12 mouse cellular contexts compared by ENCODE assay signal in genomic region chr1:171375646-171376097, GRCm38 (mm10). TPM values are rescaled to one million over a fixed set of nuclear protein-coding genes. Genes with fewer than 3 reads are reported as not detected.
A peak's percentile ranks its signal among the peaks of the same experiment; 100 is the strongest.
DNase-seq lines count a peak whose midpoint lies in the region; ATAC-seq and TF ChIP-seq lines count a peak whose summit lies in the region.
"Had no signal": no experiment of that assay in that cellular context is flagged by ENCODE, and none has a peak within 500 bp of the region (broad histone marks: within the 10 kb centered on the region; RNA-seq: fewer than 3 reads in every experiment).

No protein-coding gene starts in this region.

- no peak overlapping the region for H3K27ac ChIP-seq in hindbrain, embryonic 12.5 days
- H3K27ac ChIP-seq in hindbrain, postnatal 0 days, result no peak overlapping the region
- H3K27ac ChIP-seq in liver, embryonic 14.5 days, result no peak overlapping the region
- H3K27ac ChIP-seq in stomach, embryonic 14.5 days (ENCODE audit: low read length), result peak overlapping the region; percentile 10; the same call in 1 of the 2 replicates
- H3K27ac ChIP-seq: midbrain, embryonic 12.5 days had no signal

- H3K27me3 ChIP-seq in hindbrain, embryonic 12.5 days, result peaks cover 18% of the 10 kb centered on the region
- H3K27me3 ChIP-seq in hindbrain, postnatal 0 days (ENCODE audit: insufficient read depth, low read length), result no peaks in the 10 kb centered on the region
- H3K27me3 ChIP-seq in liver, embryonic 14.5 days (ENCODE audit: control insufficient read depth, insufficient read depth, low read length), result peaks cover 14% of the 10 kb centered on the region; the same call in 1 of the 2 replicates
- no peaks in the 10 kb centered on the region for H3K27me3 ChIP-seq in stomach, embryonic 14.5 days (ENCODE audit: control insufficient read depth, insufficient read depth, low read length)

- ATAC-seq in hindbrain, embryonic 12.5 days (ENCODE audit: low FRiP score), result no peak
- ATAC-seq in hindbrain, postnatal 0 days, result no peak
- ATAC-seq in liver, embryonic 14.5 days (ENCODE audit: insufficient read depth), result peak; percentile 25; the same call in 1 of the 2 replicates
- peak; percentile 87 for ATAC-seq in stomach, embryonic 14.5 days (ENCODE audit: insufficient number of reproducible peaks, insufficient read depth, low FRiP score, low read depth)
- ATAC-seq: forebrain, postnatal 0 days had no signal

- peaks cover 5% of the 10 kb centered on the region; the same call in 1 of the 2 replicates for H3K4me1 ChIP-seq in hindbrain, embryonic 12.5 days
- H3K4me1 ChIP-seq in hindbrain, postnatal 0 days (ENCODE audit: insufficient read depth, low read length), result peaks cover 7% of the 10 kb centered on the region; the same call in 1 of the 2 replicates
- no peaks in the 10 kb centered on the region for H3K4me1 ChIP-seq in liver, embryonic 14.5 days (replicated peaks; ENCODE audit: control insufficient read depth in 2 of 2, insufficient read depth in 2 of 2, low read length in 1 of 2)
- H3K4me1 ChIP-seq in stomach, embryonic 14.5 days (ENCODE audit: control insufficient read depth, insufficient read depth, low read length), result peaks cover 20% of the 10 kb centered on the region; the same call in 1 of the 2 replicates

- TF ChIP-seq CTCF in hindbrain, postnatal 0 days (IDR thresholded peaks at IDR 0.05; ENCODE audit: low read depth), result no peak
- TF ChIP-seq CTCF in liver, embryonic 14.5 days (IDR thresholded peaks at IDR 0.05; ENCODE audit: low read depth), result no peak

- no peak for TF ChIP-seq EP300 in liver, embryonic 14.5 days (IDR thresholded peaks at IDR 0.05; ENCODE audit: low read depth)

- H3K9me3 ChIP-seq in hindbrain, embryonic 12.5 days (replicated peaks), result no peaks in the 10 kb centered on the region
- H3K9me3 ChIP-seq in hindbrain, postnatal 0 days (ENCODE audit: low read length), result no peaks in the 10 kb centered on the region
- no peaks in the 10 kb centered on the region for H3K9me3 ChIP-seq in liver, embryonic 14.5 days (ENCODE audit: control insufficient read depth, low read length)
- H3K9me3 ChIP-seq in stomach, embryonic 14.5 days (ENCODE audit: control insufficient read depth, low read depth, low read length), result no peaks in the 10 kb centered on the region
- H3K9me3 ChIP-seq: midbrain, embryonic 12.5 days had no signal

- no peak overlapping the region for H3K4me2 ChIP-seq in hindbrain, embryonic 12.5 days (replicated peaks)
- no peak overlapping the region for H3K4me2 ChIP-seq in hindbrain, postnatal 0 days (ENCODE audit: low read depth, low read length)
- H3K4me2 ChIP-seq in liver, embryonic 14.5 days (ENCODE audit: low read depth), result no peak overlapping the region
- peak overlapping the region; percentile 0; the same call in 1 of the 2 replicates for H3K4me2 ChIP-seq in stomach, embryonic 14.5 days (replicated peaks; ENCODE audit: low read depth, low read length)
- H3K4me2 ChIP-seq: midbrain, embryonic 12.5 days had no signal

- WGBS in hindbrain, embryonic 12.5 days, result 56% methylated on average over 9 of the region's 9 CpGs
- 59% methylated on average over 9 of the region's 9 CpGs for WGBS in hindbrain, postnatal 0 days
- WGBS in liver, embryonic 14.5 days (ENCODE audit: insufficient replicate concordance), result 47% methylated on average over 9 of the region's 9 CpGs
- 45% methylated on average over 9 of the region's 9 CpGs for WGBS in stomach, embryonic 14.5 days

- H3K4me3 ChIP-seq in hindbrain, embryonic 12.5 days, result no peak overlapping the region
- H3K4me3 ChIP-seq in hindbrain, postnatal 0 days (ENCODE audit: low read length), result no peak overlapping the region
- H3K4me3 ChIP-seq in liver, embryonic 14.5 days (ENCODE audit: insufficient read depth in 1 of 2, low read depth in 2 of 2, low read length in 2 of 2), result no peak overlapping the region
- H3K4me3 ChIP-seq in stomach, embryonic 14.5 days (ENCODE audit: low read depth, low read length), result no peak overlapping the region
- H3K4me3 ChIP-seq: midbrain, embryonic 12.5 days had no signal

- H3K9ac ChIP-seq in hindbrain, embryonic 12.5 days, result 0 out of 2 replicates have a peak overlapping the region, but pooled peaks have one; percentile 3
- H3K9ac ChIP-seq in hindbrain, postnatal 0 days (replicated peaks; ENCODE audit: low read length), result no peak overlapping the region
- H3K9ac ChIP-seq in liver, embryonic 14.5 days (replicated peaks), result no peak overlapping the region
- no peak overlapping the region for H3K9ac ChIP-seq in stomach, embryonic 14.5 days (replicated peaks; ENCODE audit: low read depth, low read length)
- H3K9ac ChIP-seq: forebrain, postnatal 0 days; midbrain, embryonic 12.5 days had no signal

- DNase-seq in hindbrain, postnatal 0 days (ENCODE audit: low spot score), result no peak
- DNase-seq in MN1 (ENCODE audit: low spot score), result peak; percentile 84
- no peak for DNase-seq in liver, embryonic 14.5 days (ENCODE audit: low read depth in 3 of 3, low spot score in 3 of 3)
- DNase-seq in cerebellum, adult 18-20 months, result no peak
- no peak for DNase-seq in cerebellum, postnatal 25 days
- DNase-seq in embryo, embryonic 10.5 days (ENCODE audit: low spot score), result no peak
- DNase-seq: adrenal gland, adult 2 months; forebrain, postnatal 0 days; heart, postnatal 14 days had no signal

- H3K36me3 ChIP-seq in hindbrain, embryonic 12.5 days, result no peaks in the 10 kb centered on the region
- H3K36me3 ChIP-seq in hindbrain, postnatal 0 days (ENCODE audit: insufficient read depth, low read length), result no peaks in the 10 kb centered on the region
- no peaks in the 10 kb centered on the region for H3K36me3 ChIP-seq in liver, embryonic 14.5 days (replicated peaks; ENCODE audit: control insufficient read depth, insufficient read depth, low read depth)
- no peaks in the 10 kb centered on the region for H3K36me3 ChIP-seq in stomach, embryonic 14.5 days (ENCODE audit: control insufficient read depth, insufficient read depth, low read length)
- H3K36me3 ChIP-seq: midbrain, embryonic 12.5 days had no signal

RNA-seq across cellular contexts. Expression of gene Nectin4, which starts 5.8 kb away (rescaled TPM):
- 1.6 and 1.7 TPM in 2 replicates for polyA plus RNA-seq in hindbrain, embryonic 12.5 days (2016; fragmentation: Nextera tagmentation; extraction: Ambion mirVana)
- total RNA-seq in hindbrain, postnatal 0 days (2014; rRNA removed), result 2.8 and 5.0 TPM in 2 replicates
- 3.8 and 4.9 TPM in 2 replicates for polyA plus RNA-seq in hindbrain, postnatal 0 days (2015; fragmentation: Nextera tagmentation; extraction: Ambion mirVana)
- 0.09 and 0.12 TPM in 2 replicates for polyA plus RNA-seq in liver, embryonic 14.5 days (2012; rRNA removed)
- polyA plus RNA-seq in liver, embryonic 14.5 days (2014; fragmentation: Nextera tagmentation; extraction: Ambion mirVana), result 0.04 and 0.06 TPM in 2 replicates
- 10.7 and 13.7 TPM in 2 replicates for polyA plus RNA-seq in stomach, embryonic 14.5 days (2014; fragmentation: Nextera tagmentation; extraction: Ambion mirVana)

RNA-seq across cellular contexts. Expression of gene Arhgap30, which starts 13.1 kb away (rescaled TPM):
- polyA plus RNA-seq in hindbrain, embryonic 12.5 days (2016; fragmentation: Nextera tagmentation; extraction: Ambion mirVana), result 0.83 and 0.98 TPM in 2 replicates
- 0.52 and 1.3 TPM in 2 replicates for total RNA-seq in hindbrain, postnatal 0 days (2014; rRNA removed)
- polyA plus RNA-seq in hindbrain, postnatal 0 days (2015; fragmentation: Nextera tagmentation; extraction: Ambion mirVana), result 0.77 and 0.84 TPM in 2 replicates
- 2.2 and 3.0 TPM in 2 replicates for polyA plus RNA-seq in liver, embryonic 14.5 days (2012; rRNA removed)
- polyA plus RNA-seq in liver, embryonic 14.5 days (2014; fragmentation: Nextera tagmentation; extraction: Ambion mirVana), result 1.8 and 1.9 TPM in 2 replicates
- polyA plus RNA-seq in stomach, embryonic 14.5 days (2014; fragmentation: Nextera tagmentation; extraction: Ambion mirVana), result 0.67 and 1.3 TPM in 2 replicates

RNA-seq across cellular contexts. Expression of gene Klhdc9, which starts 15.1 kb away (rescaled TPM):
- polyA plus RNA-seq in hindbrain, embryonic 12.5 days (2016; fragmentation: Nextera tagmentation; extraction: Ambion mirVana), result 2.0 and 3.6 TPM in 2 replicates
- total RNA-seq in hindbrain, postnatal 0 days (2014; rRNA removed), result 4.3 and 5.1 TPM in 2 replicates
- polyA plus RNA-seq in hindbrain, postnatal 0 days (2015; fragmentation: Nextera tagmentation; extraction: Ambion mirVana), result 5.3 and 7.8 TPM in 2 replicates
- polyA plus RNA-seq in liver, embryonic 14.5 days (2012; rRNA removed), result 0.27 and 0.39 TPM in 2 replicates
- 0.49 and 0.70 TPM in 2 replicates for polyA plus RNA-seq in liver, embryonic 14.5 days (2014; fragmentation: Nextera tagmentation; extraction: Ambion mirVana)
- 1.5 and 1.6 TPM in 2 replicates for polyA plus RNA-seq in stomach, embryonic 14.5 days (2014; fragmentation: Nextera tagmentation; extraction: Ambion mirVana)

RNA-seq across cellular contexts. Expression of gene Pfdn2, which starts 30.2 kb away (rescaled TPM):
- polyA plus RNA-seq in hindbrain, embryonic 12.5 days (2016; fragmentation: Nextera tagmentation; extraction: Ambion mirVana), result 134 and 149 TPM in 2 replicates
- 11.9 and 13.1 TPM in 2 replicates for total RNA-seq in hindbrain, postnatal 0 days (2014; rRNA removed)
- 136 and 140 TPM in 2 replicates for polyA plus RNA-seq in hindbrain, postnatal 0 days (2015; fragmentation: Nextera tagmentation; extraction: Ambion mirVana)
- polyA plus RNA-seq in liver, embryonic 14.5 days (2012; rRNA removed), result 7.9 and 36.2 TPM in 2 replicates
- polyA plus RNA-seq in liver, embryonic 14.5 days (2014; fragmentation: Nextera tagmentation; extraction: Ambion mirVana), result 19.9 and 20.7 TPM in 2 replicates
- polyA plus RNA-seq in stomach, embryonic 14.5 days (2014; fragmentation: Nextera tagmentation; extraction: Ambion mirVana), result 44.7 TPM in 2 replicates

RNA-seq across cellular contexts. Expression of gene Nit1, which starts 30.2 kb away (rescaled TPM):
- polyA plus RNA-seq in hindbrain, embryonic 12.5 days (2016; fragmentation: Nextera tagmentation; extraction: Ambion mirVana), result 47.4 and 48.1 TPM in 2 replicates
- 49.0 and 51.8 TPM in 2 replicates for total RNA-seq in hindbrain, postnatal 0 days (2014; rRNA removed)
- 44.7 and 45.9 TPM in 2 replicates for polyA plus RNA-seq in hindbrain, postnatal 0 days (2015; fragmentation: Nextera tagmentation; extraction: Ambion mirVana)
- 23.4 and 24.0 TPM in 2 replicates for polyA plus RNA-seq in liver, embryonic 14.5 days (2012; rRNA removed)
- 22.1 and 23.3 TPM in 2 replicates for polyA plus RNA-seq in liver, embryonic 14.5 days (2014; fragmentation: Nextera tagmentation; extraction: Ambion mirVana)
- 37.1 and 40.8 TPM in 2 replicates for polyA plus RNA-seq in stomach, embryonic 14.5 days (2014; fragmentation: Nextera tagmentation; extraction: Ambion mirVana)

Comparison
In these comparisons a context has a peak if more than half of its experiments do, and no peak if none do; other contexts are left out.
1. ATAC-seq: peak in liver, embryonic 14.5 days (single experiment) and stomach, embryonic 14.5 days (single experiment); none in hindbrain, embryonic 12.5 days (single experiment) and hindbrain, postnatal 0 days (single experiment).